Mouse (Mus musculus): ENCODE data around the gene Tomm40.
A peak's percentile ranks its signal among the peaks of the same experiment; 100 is the strongest.
"Not testable (repeated sequence)": the region's sequence is repeated elsewhere in the genome, so short reads cannot be mapped to it uniquely, and the experiment has no call there.

The Tomm40 gene

GRCm38 (mm10) chr7:19688611-19689010 is 26.6 kb downstream of the Tomm40 start:
- DNase-seq (ENCODE audit: extremely low spot score, low read depth, low spot score) = no peak

DNA sequence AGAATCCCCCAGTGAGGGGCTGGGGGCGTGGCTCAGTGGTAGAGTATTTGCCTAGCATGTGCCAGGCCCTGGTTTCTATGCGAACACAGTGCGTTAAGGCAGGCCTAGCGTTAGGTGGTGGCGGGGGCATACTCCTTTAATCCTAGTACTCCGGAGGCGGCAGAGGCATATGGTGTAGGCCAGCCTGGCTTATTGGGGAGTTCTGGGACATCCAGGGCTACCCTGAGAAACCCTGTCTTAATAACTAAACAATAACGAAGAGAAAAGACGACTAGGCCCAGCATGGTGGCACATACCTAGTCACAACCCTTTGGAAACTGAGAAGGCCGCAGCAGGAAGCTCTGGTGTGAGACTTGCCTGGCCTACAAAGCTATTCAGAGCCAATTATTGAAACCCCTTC is 27.1 kb downstream of the Tomm40 start:
- no peak for DNase-seq (ENCODE audit: extremely low spot score, low read depth, low spot score)

GRCm38 (mm10) chr7:19686927-19687583 is 28.2 kb downstream of the Tomm40 start:
- not testable (repeated sequence) for DNase-seq (ENCODE audit: extremely low spot score, low read depth, low spot score)

- no peak for DNase-seq (ENCODE audit: extremely low spot score, low read depth, low spot score)
Measured at GRCm38 (mm10) chr7:19686521-19686920, 28.7 kb downstream of the Tomm40 start.

GRCm38 (mm10) chr7:19685374-19685773 is 29.9 kb downstream of the Tomm40 start:
- no peak for DNase-seq (ENCODE audit: extremely low spot score, low read depth, low spot score)

- no peak for DNase-seq (ENCODE audit: extremely low spot score, low read depth, low spot score)
Measured at GRCm38 (mm10) chr7:19683771-19684201, 31.5 kb downstream of the Tomm40 start.

- no peak for DNase-seq (ENCODE audit: extremely low spot score, low read depth, low spot score)
Measured at GRCm38 (mm10) chr7:19682979-19683378, 32.3 kb downstream of the Tomm40 start.

DNA sequence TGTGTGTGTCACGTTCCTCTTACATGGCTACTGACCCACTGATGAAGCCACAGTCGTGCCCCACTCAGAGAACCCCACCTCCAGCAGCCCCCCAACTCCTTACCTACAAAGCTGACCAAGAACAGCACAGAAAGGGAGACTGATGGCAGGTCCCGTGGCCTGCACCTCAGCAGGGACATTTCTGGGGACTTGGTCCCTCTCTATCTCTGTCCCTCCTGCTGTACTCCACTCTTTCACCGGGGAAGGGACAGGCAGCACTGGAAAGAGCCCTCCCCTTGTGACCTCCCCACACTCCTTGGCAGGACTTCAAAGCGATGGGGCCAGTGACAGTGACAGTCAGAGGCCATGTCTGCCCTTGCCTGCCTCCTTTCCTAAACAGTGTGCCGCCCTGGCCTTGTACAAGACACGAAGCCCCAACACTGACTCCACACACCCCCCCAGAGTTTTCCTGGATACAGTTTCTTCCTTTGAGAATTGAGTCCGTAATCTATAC is 34.0 kb downstream of the Tomm40 start, which contains the start of the genes Gm44805 and Apoc4:
Gene Gm44805 (minus strand): TSS at position 222 of the 493 bp plus-strand sequence.
Gene Apoc4 (minus strand): TSS at position 278 of the 493 bp plus-strand sequence.
- no peak for DNase-seq (ENCODE audit: extremely low spot score, low read depth, low spot score)

GRCm38 (mm10) chr7:19680702-19681101 is 34.5 kb downstream of the Tomm40 start:
- DNase-seq (ENCODE audit: extremely low spot score, low read depth, low spot score) = no peak

- no peak for DNase-seq (ENCODE audit: extremely low spot score, low read depth, low spot score)
Measured at GRCm38 (mm10) chr7:19678901-19679300, 36.3 kb downstream of the Tomm40 start.

GRCm38 (mm10) chr7:19677872-19678271 is 37.4 kb downstream of the Tomm40 start, which contains the start of gene Apoc2:
TSS of gene Apoc2 (minus strand) at chr7:19677941.
- DNase-seq (ENCODE audit: extremely low spot score, low read depth, low spot score) = no peak

GRCm38 (mm10) chr7:19676662-19677061 is 38.6 kb downstream of the Tomm40 start:
- DNase-seq (ENCODE audit: extremely low spot score, low read depth, low spot score) = no peak

GRCm38 (mm10) chr7:19675824-19676223 is 39.4 kb downstream of the Tomm40 start:
- no peak for DNase-seq (ENCODE audit: extremely low spot score, low read depth, low spot score)

GRCm38 (mm10) chr7:19673083-19673699 is 42.0 kb downstream of the Tomm40 start:
- no peak for DNase-seq (ENCODE audit: extremely low spot score, low read depth, low spot score)

GRCm38 (mm10) chr7:19671511-19671910 is 43.7 kb downstream of the Tomm40 start:
- DNase-seq (ENCODE audit: extremely low spot score, low read depth, low spot score) = no peak

DNA sequence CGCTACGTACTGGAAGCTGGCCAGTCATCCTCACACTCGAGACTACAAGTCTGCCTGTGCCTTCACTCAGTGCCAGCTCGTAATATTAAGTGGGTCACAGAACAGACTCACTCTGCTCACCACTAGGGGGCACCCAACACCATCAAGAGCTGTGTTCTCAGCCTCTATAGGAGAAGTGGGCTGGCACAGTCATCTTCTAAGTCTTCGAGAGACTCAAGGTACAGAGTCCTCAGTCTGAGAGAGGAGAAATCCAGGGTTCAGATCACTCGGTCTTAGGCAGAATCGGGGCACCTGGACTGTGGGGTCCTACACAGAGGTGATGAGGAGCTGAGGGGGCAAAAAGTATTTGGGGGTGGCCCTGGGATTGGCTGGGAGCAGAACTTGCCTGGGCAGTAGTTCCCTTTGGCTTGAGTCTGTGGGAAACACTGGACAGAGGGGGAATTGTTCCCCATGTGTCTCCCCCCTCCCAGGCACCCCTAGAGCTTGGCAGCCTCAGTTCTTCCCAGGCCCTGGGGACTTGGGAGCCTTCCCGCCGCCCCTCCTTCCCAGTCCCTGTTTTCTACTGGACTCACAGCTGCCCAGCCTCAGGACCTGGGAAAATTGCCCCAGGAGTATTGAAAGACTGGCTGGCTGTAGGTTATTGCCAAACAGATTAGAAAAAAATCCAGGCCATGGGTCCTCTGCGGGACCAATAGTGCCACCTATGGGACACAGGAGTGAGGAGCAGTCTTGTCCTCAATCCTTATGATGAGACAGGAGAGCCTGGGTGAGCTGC is 46.1 kb downstream of the Tomm40 start:
- peak; percentile 87 for DNase-seq (ENCODE audit: extremely low spot score, low read depth, low spot score)

- DNase-seq (ENCODE audit: extremely low spot score, low read depth, low spot score) = no peak
Measured at GRCm38 (mm10) chr7:19667434-19667833, 47.8 kb downstream of the Tomm40 start.

- DNase-seq (ENCODE audit: extremely low spot score, low read depth, low spot score) = no peak
Measured at GRCm38 (mm10) chr7:19666750-19667149, 48.5 kb downstream of the Tomm40 start.

- peak; percentile 96 for DNase-seq (ENCODE audit: extremely low spot score, low read depth, low spot score)
Measured at GRCm38 (mm10) chr7:19664955-19665841, 50.0 kb downstream of the Tomm40 start, which contains the start of gene Clptm1. TSS of gene Clptm1 (minus strand) at chr7:19665033.

DNA sequence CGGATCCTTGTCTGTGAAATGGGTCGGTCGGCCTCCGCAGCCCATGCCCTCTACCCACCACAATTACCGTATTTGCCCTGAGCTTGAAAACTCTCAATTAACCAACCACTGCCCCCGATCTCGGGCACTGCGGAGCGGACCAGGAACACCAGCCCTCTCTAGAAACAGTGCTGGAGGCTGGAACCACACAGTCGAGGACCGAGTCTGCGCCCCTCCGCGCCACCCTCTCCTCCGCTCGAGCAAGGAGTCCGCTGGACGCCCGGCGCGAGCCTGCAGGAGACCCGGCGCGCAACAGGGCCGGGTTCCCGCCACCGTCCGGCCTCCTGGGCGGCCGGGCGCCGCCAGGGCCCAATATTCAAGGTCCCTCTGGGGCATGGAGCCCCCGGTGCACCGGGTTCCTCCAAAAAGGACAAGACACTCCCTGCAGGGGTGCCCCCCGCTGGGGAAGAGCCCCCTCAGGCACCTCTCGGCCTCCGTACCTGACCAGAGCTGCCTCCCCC is 50.7 kb downstream of the Tomm40 start:
- no peak for DNase-seq (ENCODE audit: extremely low spot score, low read depth, low spot score)

Measured in hindlimb bud, embryonic 11.5 days (tissue).